Mouse (Mus musculus) limb, embryonic 10.5 days (tissue): Measurements from ENCODE around the gene Lrfn3. TPM values are rescaled to one million over a fixed set of nuclear protein-coding genes. Genes with fewer than 3 reads are reported as not detected.

ENCODE experiments used
- polyA plus RNA-seq: library from polyadenylated mRNA; unstranded; fragments of >200 nt; fragmentation: Nextera tagmentation; extraction: Ambion mirVana; gene quantifications from 2 replicates; pipeline ENCODE4 v1.2.1, GENCODE M21; 2016

Lrfn3 gene
- polyA plus RNA-seq, 1 experiment from 2014 or later = 4.2 TPM

Other genes with a start within 250 kb of the Lrfn3 start
- gene Zfp382, start 240.8 kb downstream of the Lrfn3 start, polyA plus RNA-seq = 7.9 and 10.3 TPM in 2 replicates
- gene Zfp146, start 193.0 kb downstream of the Lrfn3 start, polyA plus RNA-seq = 14.8 and 19.6 TPM in 2 replicates
- 1.4 and 1.8 TPM in 2 replicates for gene Cox7a1, start 178.6 kb downstream of the Lrfn3 start, polyA plus RNA-seq
- gene Capns1, start 164.0 kb downstream of the Lrfn3 start, polyA plus RNA-seq = 57.6 and 66.5 TPM in 2 replicates
- 170 and 175 TPM in 2 replicates for gene Polr2i, start 130.8 kb downstream of the Lrfn3 start, polyA plus RNA-seq
- gene Tbcb, start 130.5 kb downstream of the Lrfn3 start, polyA plus RNA-seq = 261 and 262 TPM in 2 replicates
- gene Ovol3, start 127.0 kb downstream of the Lrfn3 start, polyA plus RNA-seq = not detected in 2 replicates
- gene Thap8, start 82.7 kb downstream of the Lrfn3 start, polyA plus RNA-seq = 0.15 and 0.25 TPM in 2 replicates
- 15.1 and 15.5 TPM in 2 replicates for gene Wdr62, start 82.4 kb downstream of the Lrfn3 start, polyA plus RNA-seq
- 37.8 and 51.7 TPM in 2 replicates for gene Clip3, start 71.0 kb downstream of the Lrfn3 start, polyA plus RNA-seq
- gene Alkbh6, start 54.1 kb downstream of the Lrfn3 start, polyA plus RNA-seq = 93.3 and 107 TPM in 2 replicates
- 52.9 and 92.3 TPM in 2 replicates for gene Syne4, start 48.0 kb downstream of the Lrfn3 start, polyA plus RNA-seq
- 2.1 and 4.2 TPM in 2 replicates for gene E130208F15Rik, start 41.0 kb downstream of the Lrfn3 start, polyA plus RNA-seq
- gene Sdhaf1, start 38.9 kb downstream of the Lrfn3 start, polyA plus RNA-seq = 18.3 and 18.4 TPM in 2 replicates
- 7.6 and 8.6 TPM in 2 replicates for gene Tyrobp, start 51.0 kb upstream of the Lrfn3 start, polyA plus RNA-seq
- gene Hcst, start 57.1 kb upstream of the Lrfn3 start, polyA plus RNA-seq = not detected in 2 replicates
- gene Nfkbid, start 59.0 kb upstream of the Lrfn3 start, polyA plus RNA-seq = 0.55 and 1.2 TPM in 2 replicates
- 8.4 and 13.4 TPM in 2 replicates for gene Aplp1, start 82.8 kb upstream of the Lrfn3 start, polyA plus RNA-seq
- gene Kirrel2, start 94.9 kb upstream of the Lrfn3 start, polyA plus RNA-seq = not detected in 2 replicates
- gene Nphs1, start 95.5 kb upstream of the Lrfn3 start, polyA plus RNA-seq = not detected in 2 replicates
- not detected in 2 replicates for gene Prodh2, start 130.8 kb upstream of the Lrfn3 start, polyA plus RNA-seq
- 14.0 and 17.1 TPM in 2 replicates for gene Arhgap33, start 172.3 kb upstream of the Lrfn3 start, polyA plus RNA-seq
- 4.7 and 7.0 TPM in 2 replicates for gene Hspb6, start 189.4 kb upstream of the Lrfn3 start, polyA plus RNA-seq
- gene Proser3, start 189.5 kb upstream of the Lrfn3 start, polyA plus RNA-seq = 17.8 and 21.6 TPM in 2 replicates
- 42.5 and 45.6 TPM in 2 replicates for gene Lin37, start 197.1 kb upstream of the Lrfn3 start, polyA plus RNA-seq
- 92.5 and 100 TPM in 2 replicates for gene U2af1l4, start 200.5 kb upstream of the Lrfn3 start, polyA plus RNA-seq
- gene Gm49396, start 200.6 kb upstream of the Lrfn3 start, polyA plus RNA-seq = 13.4 and 15.3 TPM in 2 replicates
- 120 and 121 TPM in 2 replicates for gene Psenen, start 200.9 kb upstream of the Lrfn3 start, polyA plus RNA-seq
- gene Igflr1, start 202.7 kb upstream of the Lrfn3 start, polyA plus RNA-seq = 5.7 and 6.5 TPM in 2 replicates
- gene Kmt2b, start 226.0 kb upstream of the Lrfn3 start, polyA plus RNA-seq = 10.2 and 10.6 TPM in 2 replicates
- gene Zbtb32, start 236.1 kb upstream of the Lrfn3 start, polyA plus RNA-seq = 0.15 and 0.45 TPM in 2 replicates